Mouse (Mus musculus): Measurements from ENCODE around the gene Tmem253. TPM values are rescaled to one million over a fixed set of nuclear protein-coding genes. Genes with fewer than 3 reads are reported as not detected.
"Not testable (repeated sequence)": the region's sequence is repeated elsewhere in the genome, so short reads cannot be mapped to it uniquely, and the experiment has no call there.

Tmem253 gene
- total RNA-seq, 2 experiments from 2014 or later: 1.5 to 1.9 TPM

- DNase-seq: peak; percentile 96
- intact Hi-C loops (cut with DNase I): loop anchor here (5.0 kb wide), 1 partner anchor 83 kb away; the partner anchor contains the start of gene Hnrnpc
These were observed 4.3 kb downstream of the Tmem253 start for GRCm38 (mm10) chr14:52019590-52020340.

- DNase-seq: peak; percentile 75 to 82
- intact Hi-C loops (cut with DNase I): loop anchor here (5.0 kb wide), 1 partner anchor 82 kb away; the partner anchor contains the start of gene Hnrnpc
These were observed 5.2 kb downstream of the Tmem253 start, which contains the start of gene Zfp219 for GRCm38 (mm10) chr14:52020486-52021137. TSS of gene Zfp219 (minus strand) at chr14:52020733.

GRCm38 (mm10) chr14:52021138-52021529, 5.7 kb downstream of the Tmem253 start:
- intact Hi-C loops (cut with DNase I): loop anchor here (5.0 kb wide), 1 partner anchor 81 kb away; the partner anchor contains the start of gene Hnrnpc
- DNase-seq: no peak

- intact Hi-C loops (cut with DNase I): loop anchor here (5.0 kb wide), 1 partner anchor 81 kb away; the partner anchor contains the start of gene Hnrnpc
- DNase-seq: no peak
These were observed 6.2 kb downstream of the Tmem253 start for GRCm38 (mm10) chr14:52021568-52022212.

GRCm38 (mm10) chr14:52022244-52022708, 6.8 kb downstream of the Tmem253 start:
- no peak for DNase-seq
- intact Hi-C loops (cut with DNase I): loop anchor here (5.0 kb wide), 1 partner anchor 80 kb away; the partner anchor contains the start of gene Hnrnpc

- peak; percentile 85 to 89 for DNase-seq
- intact Hi-C loops (cut with DNase I): loop anchor here (5.0 kb wide), 1 partner anchor 79 kb away; the partner anchor contains the start of gene Hnrnpc
These were observed 7.4 kb downstream of the Tmem253 start for GRCm38 (mm10) chr14:52022709-52023459.

GRCm38 (mm10) chr14:52024133-52024532, 8.7 kb downstream of the Tmem253 start:
- intact Hi-C loops (cut with DNase I): loop anchor here (5.0 kb wide), 1 partner anchor 78 kb away; the partner anchor contains the start of gene Hnrnpc
- DNase-seq: no peak

- intact Hi-C loops (cut with DNase I): no loop called here
- DNase-seq: no peak
These were observed 10.9 kb downstream of the Tmem253 start for GRCm38 (mm10) chr14:52026342-52026741.

- intact Hi-C loops (cut with DNase I): no loop called here
- no peak for DNase-seq
These were observed 20.5 kb downstream of the Tmem253 start for GRCm38 (mm10) chr14:52035926-52036325.

- intact Hi-C loops (cut with DNase I): no loop called here
- no peak for DNase-seq
These were observed 23.9 kb downstream of the Tmem253 start for GRCm38 (mm10) chr14:52039332-52039731.

GRCm38 (mm10) chr14:52042359-52042758, 26.9 kb downstream of the Tmem253 start, which contains the start of gene Olfr221:
TSS of gene Olfr221 (minus strand) at chr14:52042459.
- DNase-seq; intact Hi-C loops (cut with DNase I): not testable (repeated sequence)

- DNase-seq: peak in 1 of 2 experiments; percentile 14
- intact Hi-C loops (cut with DNase I): no loop called here
These were observed 28.0 kb downstream of the Tmem253 start for GRCm38 (mm10) chr14:52043446-52043845.

- intact Hi-C loops (cut with DNase I): no loop called here
- peak in 1 of 2 experiments; percentile 32 for DNase-seq
These were observed 29.6 kb downstream of the Tmem253 start for GRCm38 (mm10) chr14:52044901-52045678.

GRCm38 (mm10) chr14:52045966-52046565, 30.6 kb downstream of the Tmem253 start:
- intact Hi-C loops (cut with DNase I): no loop called here
- DNase-seq: no peak

GRCm38 (mm10) chr14:52052720-52053119, 37.3 kb downstream of the Tmem253 start:
- intact Hi-C loops (cut with DNase I); DNase-seq: not testable (repeated sequence)

- no peak for DNase-seq
- intact Hi-C loops (cut with DNase I): no loop called here
These were observed 44.5 kb downstream of the Tmem253 start for GRCm38 (mm10) chr14:52059982-52060381.

- no peak for DNase-seq
- intact Hi-C loops (cut with DNase I): no loop called here
These were observed 45.3 kb downstream of the Tmem253 start for GRCm38 (mm10) chr14:52060800-52061199.

GRCm38 (mm10) chr14:52061798-52062197, 46.3 kb downstream of the Tmem253 start:
- DNase-seq: no peak

More at GRCm38 (mm10) chr14:52061798-52062197, 46.3 kb downstream of the Tmem253 start:
- intact Hi-C loops (cut with DNase I): no loop called here
